Mouse (Mus musculus) embryonic facial prominence, embryonic 12.5 days (tissue): ENCODE data around the gene Umad1. TPM values are rescaled to one million over a fixed set of nuclear protein-coding genes. Genes with fewer than 3 reads are reported as not detected.

Experiments used
- ATAC-seq: fragments of 200-750 bp; cut with Nextera tagmentation; 2 replicates; pipeline ENCODE4 v1.8.0; 2017; ENCODE audit not compliant: insufficient number of reproducible peaks, insufficient read depth, low FRiP score, low TSS enrichment
- H3K27ac ChIP-seq: fragments of 300-500 bp; sonication (generic); 2 replicates; pipeline ENCODE4 v1.5.1; 2016; ENCODE audit warnings: mild to moderate bottlenecking
- H3K27me3 ChIP-seq: fragments of 300-500 bp; sonication (generic); 2 replicates; pipeline ENCODE4 v1.6.1; 2016; ENCODE audit warnings: mild to moderate bottlenecking, moderate library complexity
- H3K36me3 ChIP-seq: fragments of 300-500 bp; sonication (generic); 2 replicates; pipeline ENCODE4 v1.6.1; 2016; ENCODE audit warnings: mild to moderate bottlenecking
- H3K4me1 ChIP-seq: fragments of 300-500 bp; sonication (generic); 2 replicates; pipeline ENCODE4 v1.6.1; 2016
- H3K4me2 ChIP-seq: fragments of 300-500 bp; sonication (generic); replicated peaks from 2 replicates; pipeline ENCODE4 v1.6.1; 2016; ENCODE audit warnings: mild to moderate bottlenecking, moderate library complexity
- H3K4me3 ChIP-seq: fragments of 300-500 bp; sonication (generic); 2 replicates; pipeline ENCODE4 v1.5.1; 2016; ENCODE audit warnings: mild to moderate bottlenecking
- H3K9ac ChIP-seq: fragments of 300-500 bp; sonication (generic); 2 replicates; pipeline ENCODE4 v1.6.1; 2016; ENCODE audit warnings: mild to moderate bottlenecking, moderate library complexity
- H3K9me3 ChIP-seq: fragments of 300-500 bp; sonication (generic); 2 replicates; pipeline ENCODE4 v1.6.1; 2016; ENCODE audit warnings: mild to moderate bottlenecking, moderate library complexity
- WGBS: fragments of 180-500 bp; shearing (Covaris S2); methylation state at CpG from one replicate; pipeline ENCODE4 v1.1.7; 2016; 5-methylcytosine and 5-hydroxymethylcytosine counted together
- polyA plus RNA-seq: library from polyadenylated mRNA; unstranded; fragments of >200 nt; fragmentation: Nextera tagmentation; extraction: Ambion mirVana; gene quantifications from 2 replicates; pipeline ENCODE4 v1.2.1, GENCODE M21; 2016

Gene Umad1
- polyA plus RNA-seq, 1 experiment from 2014 or later: 20.2 TPM

DNA sequence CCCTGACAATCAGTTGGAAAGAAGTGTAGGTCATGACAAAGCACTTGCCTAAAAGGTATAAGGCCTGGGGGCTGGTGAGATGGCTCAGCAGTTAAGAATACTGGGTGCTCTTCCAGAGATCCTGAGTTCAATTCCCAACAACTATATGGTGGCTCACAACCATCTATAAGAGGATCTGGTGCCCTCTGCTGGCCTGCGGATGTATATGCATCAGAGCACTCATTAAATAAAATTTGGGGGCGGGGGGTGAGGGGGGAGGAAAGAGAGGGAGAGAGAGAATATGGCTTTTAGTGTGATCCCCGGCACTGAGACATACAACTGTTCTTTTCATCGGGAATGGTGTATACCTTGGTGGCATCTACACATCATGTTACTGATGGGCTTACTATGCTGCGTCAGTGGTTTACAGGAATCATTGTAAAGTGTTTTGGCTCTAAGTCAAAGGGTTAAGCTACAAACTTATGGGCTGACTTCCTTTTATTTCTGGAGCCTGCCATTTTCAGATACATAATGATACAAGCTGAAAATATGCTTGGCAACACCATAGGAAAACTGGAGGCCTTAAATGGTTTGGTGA is 19.4 kb downstream of the Umad1 start:
- Histone ChIP-seq H3K9me3 (no peaks in the 10 kb centered on the region), H3K4me2 (no peak overlapping the region), H3K27me3 (no peaks in the 10 kb centered on the region), H3K36me3 (no peaks in the 10 kb centered on the region), H3K9ac (no peak overlapping the region), H3K4me1 (no peaks in the 10 kb centered on the region), H3K4me3 (no peak overlapping the region), H3K27ac (no peak overlapping the region)
- no peak for ATAC-seq
- WGBS: 77% methylated on average over 5 of the region's 5 CpGs

DNA sequence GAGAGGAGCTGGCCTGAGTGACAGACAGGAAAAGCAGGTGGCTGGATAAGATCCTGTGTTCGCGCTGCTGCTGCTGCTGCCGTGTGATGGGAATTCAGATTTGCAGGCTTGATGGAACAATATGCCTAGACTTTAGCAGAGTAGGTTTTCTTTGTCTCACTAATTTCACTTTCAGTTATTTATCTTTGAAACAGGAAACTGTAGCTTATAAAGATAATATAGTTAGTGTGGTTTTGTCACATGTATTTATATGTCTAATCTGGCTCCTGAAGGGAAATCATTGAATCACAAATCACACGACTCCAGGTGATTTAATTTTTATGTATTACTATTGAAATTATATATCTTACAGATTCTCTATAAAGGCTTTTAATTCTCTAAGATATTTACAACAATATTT is 24.2 kb downstream of the Umad1 start:
- ATAC-seq: no peak
- H3K27ac ChIP-seq: no peak overlapping the region
- no peaks in the 10 kb centered on the region for H3K36me3 ChIP-seq
- 77% methylated on average over 4 of the region's 4 CpGs for WGBS
- no peak overlapping the region for H3K4me3 ChIP-seq
- no peak overlapping the region for H3K9ac ChIP-seq
- no peaks in the 10 kb centered on the region for H3K4me1 ChIP-seq
- no peak overlapping the region for H3K4me2 ChIP-seq
- H3K27me3 ChIP-seq: no peaks in the 10 kb centered on the region
- no peaks in the 10 kb centered on the region for H3K9me3 ChIP-seq

DNA sequence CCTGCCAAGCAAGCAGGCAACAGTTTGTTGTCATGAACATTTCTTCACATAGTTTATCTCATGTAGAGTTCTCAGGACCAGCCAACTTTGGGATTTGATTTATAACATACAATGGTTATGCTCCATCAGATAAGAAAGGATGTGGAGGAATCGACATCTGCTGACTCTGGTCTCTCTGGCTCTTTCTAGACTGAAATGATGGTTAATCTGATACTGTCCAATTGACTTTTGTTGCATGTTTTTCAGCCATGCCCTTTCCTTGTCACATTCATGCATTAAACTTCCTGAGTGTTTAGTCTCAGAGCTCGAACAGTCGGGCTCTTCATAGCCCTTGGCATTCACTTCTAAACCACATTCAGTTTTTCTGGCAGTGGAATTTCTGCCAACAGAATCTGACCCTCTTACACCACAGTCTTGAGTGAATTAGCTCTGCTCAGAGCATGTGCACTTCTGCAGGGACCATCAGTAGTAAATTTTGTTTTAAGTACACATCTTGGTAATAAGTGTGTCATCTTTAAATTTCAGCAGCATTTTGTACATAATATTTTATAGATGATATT is 26.4 kb downstream of the Umad1 start:
- no peaks in the 10 kb centered on the region for H3K36me3 ChIP-seq
- 70% methylated on average over 3 of the region's 3 CpGs for WGBS
- no peak overlapping the region for H3K4me3 ChIP-seq
- no peak for ATAC-seq
- H3K4me2 ChIP-seq: no peak overlapping the region
- no peak overlapping the region for H3K9ac ChIP-seq
- H3K27ac ChIP-seq: no peak overlapping the region
- no peaks in the 10 kb centered on the region for H3K4me1 ChIP-seq
- H3K9me3 ChIP-seq: no peaks in the 10 kb centered on the region
- no peaks in the 10 kb centered on the region for H3K27me3 ChIP-seq

DNA sequence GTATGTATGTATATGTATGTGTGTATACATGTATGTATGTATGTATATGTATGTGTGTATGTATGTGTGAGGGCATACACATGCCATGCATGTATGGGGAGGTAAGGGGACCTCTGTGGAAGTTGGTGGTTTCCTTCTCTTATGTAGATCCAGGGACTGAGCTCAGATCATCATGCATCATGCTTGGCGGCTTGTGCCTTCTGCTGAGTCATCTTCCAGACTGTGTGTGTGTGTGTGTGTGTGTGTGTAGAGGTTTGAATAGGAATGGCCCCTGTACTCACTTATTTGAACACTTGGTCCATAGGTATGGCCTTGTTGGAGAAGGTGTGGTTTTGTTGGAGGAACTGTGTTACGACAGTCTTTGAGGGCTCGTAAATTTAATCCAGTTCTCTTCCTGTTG is 27.1 kb downstream of the Umad1 start:
- ATAC-seq: no peak
- no peak overlapping the region for H3K4me3 ChIP-seq
- no peak overlapping the region for H3K4me2 ChIP-seq
- no peaks in the 10 kb centered on the region for H3K27me3 ChIP-seq
- WGBS: 94% methylated on average over 3 of the region's 3 CpGs
- no peak overlapping the region for H3K9ac ChIP-seq
- H3K36me3 ChIP-seq: no peaks in the 10 kb centered on the region
- no peaks in the 10 kb centered on the region for H3K4me1 ChIP-seq
- H3K9me3 ChIP-seq: no peaks in the 10 kb centered on the region
- H3K27ac ChIP-seq: no peak overlapping the region

DNA sequence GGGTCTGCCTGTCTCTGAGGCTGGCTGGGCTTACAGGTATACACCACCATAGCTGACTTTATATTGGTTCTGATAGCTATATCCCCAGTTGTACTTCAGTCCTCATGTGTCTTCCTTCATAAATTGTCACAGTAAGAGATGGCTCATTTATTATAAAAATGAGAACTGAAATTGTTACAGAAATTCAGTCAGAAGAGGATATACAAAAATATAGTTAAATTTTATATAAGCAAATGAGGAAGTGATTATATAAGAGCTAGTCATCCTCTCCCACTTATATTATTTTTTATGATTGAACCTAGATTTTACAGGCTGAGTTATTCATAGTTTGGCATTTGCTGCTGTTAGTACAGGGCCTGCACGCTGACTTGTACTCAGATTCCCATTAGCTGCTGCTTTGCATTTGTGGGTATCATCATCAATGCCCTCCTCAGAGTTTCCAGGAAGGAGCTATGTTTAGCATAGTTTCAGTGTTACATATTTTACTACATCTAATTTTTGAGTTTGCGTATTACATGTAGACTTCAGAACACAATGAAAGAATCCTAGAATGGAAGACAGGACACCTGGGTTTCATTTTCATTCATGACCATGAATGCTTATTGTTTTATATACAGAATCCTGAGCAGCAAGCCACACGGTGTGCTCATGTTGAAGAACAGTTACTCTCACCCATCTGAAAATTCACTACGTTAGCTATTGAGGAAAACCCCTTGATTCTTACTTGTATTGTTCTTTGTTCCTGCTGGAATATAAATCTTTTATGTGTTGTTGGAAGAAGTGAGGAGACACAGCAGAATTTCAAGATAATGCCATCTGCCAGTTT is 29.9 kb downstream of the Umad1 start:
- H3K4me2 ChIP-seq: no peak overlapping the region
- 72% methylated on average over 4 of the region's 4 CpGs for WGBS
- H3K4me1 ChIP-seq: peaks cover 1% of the 10 kb centered on the region; the same call in 1 of the 2 replicates
- H3K27me3 ChIP-seq: no peaks in the 10 kb centered on the region
- no peak overlapping the region for H3K27ac ChIP-seq
- no peak for ATAC-seq
- H3K9me3 ChIP-seq: no peaks in the 10 kb centered on the region
- H3K9ac ChIP-seq: no peak overlapping the region
- H3K4me3 ChIP-seq: no peak overlapping the region
- no peaks in the 10 kb centered on the region for H3K36me3 ChIP-seq

DNA sequence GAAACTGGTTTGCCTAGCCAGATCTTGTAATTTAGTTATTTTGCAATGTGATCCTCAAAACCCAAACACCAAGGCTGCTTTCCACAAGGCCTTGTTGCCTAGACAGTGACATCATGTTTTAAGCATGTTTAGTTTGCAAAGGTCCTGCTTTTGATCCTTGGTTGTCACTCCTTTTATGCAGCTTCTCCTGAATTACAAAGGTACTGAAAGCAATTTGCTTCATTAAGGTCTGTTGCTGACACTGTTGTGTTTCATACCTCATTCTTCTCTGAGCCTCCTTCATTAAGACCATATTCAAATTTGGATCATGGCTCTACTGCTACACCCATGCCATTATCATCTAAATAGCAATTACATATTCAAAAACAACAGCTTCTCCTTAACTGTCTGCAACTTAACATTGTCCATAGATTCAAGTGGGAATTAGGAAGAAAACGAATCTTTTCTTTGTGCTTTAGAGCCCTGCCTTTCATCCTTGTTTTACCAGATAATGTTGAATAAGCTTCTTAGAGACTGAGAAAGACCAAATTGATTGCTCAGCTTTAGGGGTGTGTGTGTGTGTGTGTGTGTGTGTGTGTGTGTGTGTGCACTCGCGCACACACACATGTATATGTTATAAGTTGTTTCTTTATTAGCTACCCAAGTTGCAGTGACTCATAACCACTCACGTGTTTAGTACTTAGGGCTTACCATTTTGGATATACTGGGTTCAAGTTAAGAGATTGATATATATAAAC is 35.1 kb downstream of the Umad1 start:
- H3K4me3 ChIP-seq: no peak overlapping the region
- H3K9me3 ChIP-seq: no peaks in the 10 kb centered on the region
- 77% methylated on average over 4 of the region's 4 CpGs for WGBS
- peaks cover 6% of the 10 kb centered on the region; the same call in 1 of the 2 replicates for H3K4me1 ChIP-seq
- no peaks in the 10 kb centered on the region for H3K27me3 ChIP-seq
- ATAC-seq: no peak
- no peak overlapping the region for H3K4me2 ChIP-seq
- H3K27ac ChIP-seq: no peak overlapping the region
- H3K36me3 ChIP-seq: no peaks in the 10 kb centered on the region
- H3K9ac ChIP-seq: no peak overlapping the region

DNA sequence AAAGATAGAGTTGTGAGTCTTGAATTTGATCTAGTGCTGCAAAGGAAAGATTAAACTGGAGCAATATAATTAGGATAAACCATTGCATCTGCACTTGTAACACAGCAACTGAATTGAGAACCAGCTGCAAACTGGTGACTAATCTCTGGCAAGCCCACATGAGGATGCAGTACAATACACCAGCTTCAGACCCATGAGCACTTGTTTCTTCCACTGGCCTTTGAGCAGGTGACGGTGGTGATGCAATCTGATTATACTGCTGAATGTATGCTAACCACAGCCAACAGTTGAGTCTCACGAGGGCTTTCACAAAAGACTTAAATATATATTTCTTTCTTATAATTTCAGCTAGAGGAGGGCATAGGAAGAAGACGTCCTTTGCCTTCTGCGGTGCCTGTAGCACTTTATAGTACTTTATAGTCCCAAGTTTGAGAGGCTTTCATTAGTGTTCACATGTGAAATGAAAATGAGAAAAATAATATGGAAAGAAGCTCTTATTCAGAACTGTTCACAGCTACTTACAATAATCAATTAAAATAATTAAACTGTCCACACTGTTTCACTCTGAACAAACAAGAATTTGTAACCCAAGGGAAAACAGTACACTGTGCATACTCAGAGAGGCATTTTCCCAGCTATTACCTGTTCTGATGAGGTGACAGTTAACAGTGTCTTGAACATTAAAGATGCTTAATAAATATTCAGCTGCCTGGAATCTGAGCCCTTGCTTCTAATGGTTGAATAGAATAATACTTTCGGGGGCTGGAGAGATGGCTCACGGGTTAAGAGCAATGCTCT is 40.2 kb downstream of the Umad1 start:
- H3K27ac ChIP-seq: no peak overlapping the region
- H3K4me2 ChIP-seq: no peak overlapping the region
- 85% methylated on average over 6 of the region's 6 CpGs for WGBS
- H3K9me3 ChIP-seq: no peaks in the 10 kb centered on the region
- H3K36me3 ChIP-seq: no peaks in the 10 kb centered on the region
- ATAC-seq: no peak
- no peaks in the 10 kb centered on the region for H3K27me3 ChIP-seq
- 0 out of 2 replicates have a peak, but pooled peaks cover 2% of the 10 kb centered on the region for H3K4me1 ChIP-seq
- H3K9ac ChIP-seq: no peak overlapping the region
- H3K4me3 ChIP-seq: no peak overlapping the region

DNA sequence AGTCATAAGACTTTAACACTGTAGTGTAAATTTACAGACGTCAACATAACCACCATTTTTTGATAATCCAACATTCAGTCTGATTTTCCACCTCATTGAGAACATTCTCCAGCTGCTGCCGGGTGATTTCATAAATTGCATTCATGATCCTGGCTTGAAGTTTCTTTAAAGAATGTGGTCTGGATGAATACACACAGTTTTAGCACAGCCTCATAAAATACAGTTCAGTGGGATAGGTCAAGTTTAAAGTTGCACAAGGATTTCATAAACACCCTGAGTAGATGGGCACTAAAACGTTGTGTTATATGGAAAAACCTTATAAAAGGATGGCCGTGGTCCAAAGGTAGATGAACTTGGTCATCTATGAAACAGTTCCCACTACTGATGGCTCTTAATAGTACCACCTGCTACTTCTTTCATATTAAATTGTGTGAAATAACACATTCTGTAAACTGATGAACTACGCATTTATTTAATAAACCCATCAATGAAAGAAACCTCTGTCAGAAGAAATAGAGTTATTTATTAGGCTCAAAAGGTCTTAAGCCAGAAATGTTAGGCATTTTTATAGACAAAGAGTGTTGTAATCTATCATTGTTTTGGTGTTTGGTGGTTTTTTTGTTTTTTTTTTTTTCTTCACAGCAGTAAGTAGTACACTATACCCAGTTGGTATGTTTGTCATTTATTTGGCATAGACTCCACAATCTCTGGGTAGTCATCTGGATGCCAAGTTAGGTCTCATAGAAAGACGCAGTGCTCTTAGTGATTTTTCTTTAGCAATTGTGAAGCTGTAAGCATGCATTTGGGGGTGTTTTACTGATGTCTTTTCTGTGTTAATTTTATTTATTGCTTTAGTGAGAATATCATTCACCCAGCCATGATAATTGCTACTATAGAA is 49.0 kb downstream of the Umad1 start:
- H3K4me2 ChIP-seq: no peak overlapping the region
- H3K27ac ChIP-seq: no peak overlapping the region
- no peaks in the 10 kb centered on the region for H3K9me3 ChIP-seq
- no peak overlapping the region for H3K9ac ChIP-seq
- no peaks in the 10 kb centered on the region for H3K36me3 ChIP-seq
- H3K4me3 ChIP-seq: no peak overlapping the region
- no peak for ATAC-seq
- WGBS: 82% methylated on average over 6 of the region's 6 CpGs
- H3K27me3 ChIP-seq: no peaks in the 10 kb centered on the region
- no peaks in the 10 kb centered on the region for H3K4me1 ChIP-seq

DNA sequence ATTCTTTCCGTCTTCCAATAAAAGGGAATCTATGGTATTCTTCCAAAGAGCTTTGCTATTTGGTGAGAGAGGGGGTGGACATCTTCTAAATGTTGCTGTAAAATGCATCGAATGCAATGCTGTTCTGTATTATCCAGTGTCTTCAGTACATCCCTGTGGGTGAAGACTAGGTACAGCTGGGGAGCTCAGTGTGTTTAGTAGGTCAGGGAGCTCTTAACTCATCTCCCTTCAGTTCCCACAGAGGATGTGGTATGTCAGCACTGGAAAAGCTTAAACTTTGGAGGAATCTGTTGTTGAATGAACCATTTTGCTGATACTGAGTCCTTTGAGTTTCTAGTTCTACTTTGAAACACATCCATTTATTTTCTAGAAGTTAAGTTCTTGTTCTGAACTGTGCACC is 53.5 kb downstream of the Umad1 start:
- ATAC-seq: no peak
- no peaks in the 10 kb centered on the region for H3K4me1 ChIP-seq
- H3K9ac ChIP-seq: no peak overlapping the region
- H3K27me3 ChIP-seq: no peaks in the 10 kb centered on the region
- H3K4me3 ChIP-seq: no peak overlapping the region
- 89% methylated on average over 2 of the region's 2 CpGs for WGBS
- H3K36me3 ChIP-seq: no peaks in the 10 kb centered on the region
- no peaks in the 10 kb centered on the region for H3K9me3 ChIP-seq
- H3K27ac ChIP-seq: no peak overlapping the region
- no peak overlapping the region for H3K4me2 ChIP-seq

DNA sequence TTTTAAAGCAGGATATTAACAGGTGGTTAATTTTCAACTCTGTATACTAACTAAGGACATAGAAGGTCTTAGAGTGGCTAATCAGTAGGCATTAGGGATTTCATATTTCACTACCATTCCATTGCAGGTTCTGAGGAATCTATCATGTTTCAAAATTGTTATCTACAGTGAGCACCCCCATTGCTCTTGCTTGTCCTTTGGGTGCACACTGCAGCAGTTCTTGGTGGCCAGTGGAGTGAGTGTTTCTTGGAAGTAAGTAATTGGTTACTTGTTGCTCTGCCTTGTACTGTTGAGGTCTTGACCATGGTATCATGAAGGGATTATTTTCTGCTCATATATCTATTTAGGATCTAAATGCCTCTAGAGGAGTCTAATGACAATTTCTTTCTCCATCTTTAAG is 57.1 kb downstream of the Umad1 start:
- Histone ChIP-seq H3K27ac (no peak overlapping the region), H3K36me3 (no peaks in the 10 kb centered on the region), H3K4me3 (no peak overlapping the region), H3K9ac (no peak overlapping the region), H3K27me3 (no peaks in the 10 kb centered on the region), H3K4me1 (no peaks in the 10 kb centered on the region), H3K9me3 (no peaks in the 10 kb centered on the region; the same call in 1 of the 2 replicates), H3K4me2 (no peak overlapping the region)
- ATAC-seq: no peak
